Mouse (Mus musculus) heart, postnatal 25 days (tissue): ENCODE results near the gene Cd48. TPM values are rescaled to one million over a fixed set of nuclear protein-coding genes. Genes with fewer than 3 reads are reported as not detected.
"Not testable (repeated sequence)": the region's sequence is repeated elsewhere in the genome, so short reads cannot be mapped to it uniquely, and the experiment has no call there.

Source experiments
- DNase-seq: peaks from one replicate; pipeline ENCODE4 v3.0.0; 2022; ENCODE audit warnings: low spot score
- intact Hi-C: fragments of 180-260 bp; cut with DNase I; formaldehyde crosslinking; loops from one replicate; pipeline ENCODE4 v1.15.1; 2025
- microRNA-seq: library from miRNA; unstranded; fragments of <30 nt; microRNA quantifications from one replicate; pipeline ENCODE4 v1.2.0, GENCODE M21; 2022
- total RNA-seq, 2 experiments: library from RNA; stranded (reverse); gene quantifications; 2 replicates each; pipeline ENCODE4 v1.2.3; 2021

Gene Cd48
- total RNA-seq, 2 experiments from 2014 or later = 2.0 to 3.0 TPM

- DNase-seq = no peak
- intact Hi-C loops = no loop called here
Measured at GRCm38 (mm10) chr1:171684923-171685322, 3.1 kb downstream of the Cd48 start.

GRCm38 (mm10) chr1:171687320-171687719 lies 5.5 kb downstream of the Cd48 start:
- intact Hi-C loops = no loop called here
- DNase-seq = no peak

DNA sequence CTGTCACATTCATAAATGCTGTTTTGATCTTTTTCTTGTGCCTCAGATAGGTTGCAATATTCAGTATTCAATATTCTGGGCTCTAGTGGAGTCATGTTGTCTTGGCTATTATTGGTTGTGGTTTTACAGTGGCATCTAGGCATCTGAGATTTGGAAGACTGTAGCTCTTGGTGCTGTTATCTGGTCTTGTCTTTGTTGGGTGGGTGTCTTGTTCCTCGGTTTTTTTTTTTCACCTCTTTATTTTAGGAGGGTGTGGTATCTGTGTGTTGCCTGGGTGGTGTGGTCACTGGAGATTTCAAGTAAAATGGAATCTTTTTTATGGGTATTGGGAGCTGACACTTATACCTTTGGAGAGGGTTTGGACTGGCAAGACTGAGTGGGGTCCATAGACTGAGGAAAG lies 12.1 kb downstream of the Cd48 start:
- intact Hi-C loops = no loop called here
- DNase-seq = no peak

- no peak for DNase-seq
- intact Hi-C loops = no loop called here
Measured at GRCm38 (mm10) chr1:171698983-171699382, 17.2 kb downstream of the Cd48 start.

DNA sequence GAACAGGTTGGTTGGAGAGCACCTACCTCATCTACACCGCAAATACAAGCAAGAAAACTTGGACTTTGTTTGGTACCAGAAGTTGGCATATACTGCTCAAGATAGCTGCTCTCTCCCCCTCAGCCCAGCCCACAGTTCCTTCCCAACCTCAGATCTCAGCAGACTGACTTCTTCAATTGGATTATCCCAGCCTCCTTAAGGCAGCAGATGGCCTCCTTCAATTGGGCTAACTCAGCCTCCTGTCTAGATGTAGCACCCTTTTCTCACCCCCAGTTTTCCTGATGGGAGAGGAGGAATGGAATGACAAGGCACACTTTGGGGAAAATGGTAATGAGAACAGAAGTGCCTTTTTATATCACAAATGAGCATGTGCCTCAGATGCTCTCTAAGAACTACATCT lies 31.9 kb downstream of the Cd48 start:
- DNase-seq, intact Hi-C loops: not testable (repeated sequence)

- intact Hi-C loops = no loop called here
- DNase-seq = no peak
Measured at GRCm38 (mm10) chr1:171715434-171715833, 33.6 kb downstream of the Cd48 start.

DNA sequence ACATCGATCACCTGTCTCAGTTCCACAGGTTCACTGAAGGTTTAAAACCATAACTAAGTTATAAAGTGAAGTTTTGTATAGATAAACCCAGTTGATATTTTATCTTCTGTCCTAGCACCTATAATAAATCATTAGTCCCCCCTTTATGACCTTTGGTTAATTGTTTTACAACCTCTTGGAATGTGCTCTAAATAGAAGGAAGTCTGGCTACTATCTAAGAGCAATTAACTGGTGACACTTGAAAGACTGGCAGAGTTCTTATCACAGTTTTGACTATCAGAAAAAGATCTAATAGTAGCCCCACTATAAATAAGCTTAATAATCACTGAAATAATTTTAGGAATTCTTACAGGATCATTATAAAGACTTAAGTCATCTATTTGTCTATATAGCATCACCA lies 34.4 kb downstream of the Cd48 start:
- intact Hi-C loops = no loop called here
- DNase-seq = no peak

DNA sequence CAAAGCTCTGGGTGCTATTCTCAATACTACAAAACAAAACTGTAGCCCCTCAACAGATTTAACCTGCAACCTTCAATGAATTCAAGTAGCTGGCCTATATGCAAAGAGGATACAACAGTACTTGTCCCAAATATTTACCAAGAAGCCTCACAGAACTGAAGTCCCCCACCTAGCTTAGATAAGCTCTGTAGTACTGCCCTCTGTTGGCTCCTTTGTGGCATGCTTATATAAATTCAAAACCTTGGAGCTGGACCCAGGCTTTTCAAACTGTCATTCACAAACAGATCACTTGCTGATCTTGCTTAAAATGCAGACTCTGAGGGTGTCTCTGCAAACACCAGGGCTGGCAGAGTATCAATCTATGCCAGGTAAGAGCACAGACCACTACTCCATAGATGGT lies 49.4 kb downstream of the Cd48 start:
- DNase-seq = no peak
- intact Hi-C loops = no loop called here

- no peak for DNase-seq
- intact Hi-C loops = no loop called here
Measured at GRCm38 (mm10) chr1:171734898-171735297, 53.1 kb downstream of the Cd48 start.

- no peak for DNase-seq
- intact Hi-C loops = no loop called here
Measured at GRCm38 (mm10) chr1:171748127-171748969, 66.5 kb downstream of the Cd48 start.

Small RNAs within 50 kb of the gene (microRNA-seq; reads per million reads assigned to microRNA genes)
- gene Mir7683 = not detected

Other genes with a start within 250 kb of the Cd48 start
- 10 to 100 TPM; 37.1 to 38.9 TPM for gene F11r, start 244.5 kb upstream of the Cd48 start, total RNA-seq
- gene Alyref2, start 178.5 kb upstream of the Cd48 start, total RNA-seq = 1 to 10 TPM; 2.4 to 3.3 TPM
- not detected for gene Itln1, start 146.7 kb upstream of the Cd48 start, total RNA-seq
- gene Cd244a, start 122.8 kb upstream of the Cd48 start, total RNA-seq = under 1 TPM; 0.25 to 0.44 TPM
- gene Ly9, start 74.6 kb upstream of the Cd48 start, total RNA-seq = under 1 TPM; 0.22 to 0.39 TPM
- gene Slamf7, start 29.0 kb upstream of the Cd48 start, total RNA-seq = under 1 TPM; 0.18 to 0.22 TPM
- gene Slamf1, start 85.1 kb downstream of the Cd48 start, total RNA-seq = under 1 TPM; 0.23 to 0.67 TPM
- 1 to 10 TPM; 1.5 to 2.4 TPM for gene Cd84, start 157.7 kb downstream of the Cd48 start, total RNA-seq
- gene Gm10521, start 213.7 kb downstream of the Cd48 start, total RNA-seq = under 1 TPM; 0.08 to 0.16 TPM
- gene Slamf6, start 235.5 kb downstream of the Cd48 start, total RNA-seq = under 1 TPM in 1 of 2 experiments, not detected in 1; 0.47 TPM